Mouse (Mus musculus) yolk sac, embryonic 10.5 days (tissue): ENCODE data around the gene Gm42417.

Source experiments
- DNase-seq: peaks from one replicate; pipeline ENCODE4 v3.0.0-alpha.2; 2017; ENCODE audit warnings: low spot score

Gm42417 gene

DNA sequence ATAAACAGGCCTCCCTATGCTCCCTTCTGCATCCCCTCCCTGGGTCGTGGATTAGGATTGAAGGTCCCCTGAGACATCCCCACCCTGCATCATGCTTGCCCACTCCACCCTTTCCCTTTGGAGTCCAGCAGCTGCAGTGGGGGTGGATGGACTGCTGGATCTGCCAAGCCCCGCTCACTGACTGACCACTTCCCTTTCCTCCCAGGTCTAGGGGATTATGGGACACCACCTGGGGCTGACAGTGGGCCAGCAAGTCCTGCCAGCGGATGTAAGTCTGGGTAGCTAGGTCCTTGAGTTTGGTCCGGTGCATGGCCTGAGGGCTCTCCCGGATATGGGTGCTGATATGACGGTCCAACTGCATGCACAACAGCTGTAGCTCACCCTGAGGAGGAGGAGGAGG, 24.9 kb upstream of the Gm42417 start:
- no peak for DNase-seq

DNA sequence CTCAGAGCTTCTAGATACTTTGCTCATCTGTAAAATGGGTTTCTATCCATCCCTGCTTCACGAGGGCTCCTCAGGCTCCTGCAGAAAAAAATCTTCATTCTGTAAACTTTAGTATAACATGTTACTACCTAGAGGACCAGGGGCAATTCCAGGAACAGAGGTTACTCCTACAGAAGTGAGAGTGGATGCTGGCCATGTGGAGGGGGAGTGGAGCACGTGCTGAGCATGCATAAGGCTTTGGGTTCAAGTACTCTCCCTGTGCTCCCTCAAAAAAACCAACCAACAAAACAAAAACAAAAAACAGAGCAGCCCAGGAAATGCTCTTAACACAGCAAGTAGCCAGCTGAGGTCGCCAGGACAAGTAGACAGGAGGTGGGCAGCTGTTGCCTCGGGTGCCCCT, 24.4 kb upstream of the Gm42417 start:
- DNase-seq, result no peak

DNA sequence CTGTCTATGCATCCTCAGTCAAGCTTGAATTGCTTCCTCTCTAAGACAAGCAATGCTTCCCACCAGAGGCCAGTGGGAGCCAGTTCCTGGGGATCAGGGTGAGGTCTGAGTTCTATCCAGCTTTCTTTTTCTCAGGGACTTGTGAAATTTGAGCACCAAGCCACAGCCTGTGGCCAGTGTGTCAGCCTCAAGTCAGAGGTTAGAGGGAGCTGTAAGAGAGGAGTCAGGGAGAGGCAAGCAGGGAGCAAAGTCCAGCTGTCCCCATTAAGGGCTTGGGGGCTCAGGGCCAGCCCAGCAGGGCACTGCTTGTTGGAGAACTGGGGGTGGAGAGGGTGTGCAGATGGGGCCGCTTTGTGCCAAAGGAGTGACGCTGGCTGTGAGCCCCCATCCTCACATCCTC, 24.0 kb upstream of the Gm42417 start:
- DNase-seq, result no peak

DNA sequence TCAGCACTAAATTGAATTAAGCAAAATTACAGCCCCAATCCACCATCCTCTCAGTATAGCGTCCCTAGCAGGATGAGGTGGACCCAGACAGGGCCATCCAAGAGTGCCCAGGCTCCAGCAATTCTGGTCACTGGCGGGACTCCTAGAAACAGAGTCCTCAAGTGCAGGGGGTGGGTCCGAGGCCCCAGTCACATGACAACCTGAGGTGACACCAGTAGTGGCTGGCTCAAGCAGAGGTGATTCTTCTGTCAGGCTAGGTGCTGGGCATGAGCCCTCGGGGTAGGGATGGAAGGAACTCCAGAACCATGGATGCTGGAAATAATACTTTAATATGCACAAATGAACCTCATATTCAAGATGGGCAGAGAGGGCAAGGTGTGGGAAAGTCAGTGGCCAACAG, 23.2 kb upstream of the Gm42417 start:
- DNase-seq, result no peak

DNA sequence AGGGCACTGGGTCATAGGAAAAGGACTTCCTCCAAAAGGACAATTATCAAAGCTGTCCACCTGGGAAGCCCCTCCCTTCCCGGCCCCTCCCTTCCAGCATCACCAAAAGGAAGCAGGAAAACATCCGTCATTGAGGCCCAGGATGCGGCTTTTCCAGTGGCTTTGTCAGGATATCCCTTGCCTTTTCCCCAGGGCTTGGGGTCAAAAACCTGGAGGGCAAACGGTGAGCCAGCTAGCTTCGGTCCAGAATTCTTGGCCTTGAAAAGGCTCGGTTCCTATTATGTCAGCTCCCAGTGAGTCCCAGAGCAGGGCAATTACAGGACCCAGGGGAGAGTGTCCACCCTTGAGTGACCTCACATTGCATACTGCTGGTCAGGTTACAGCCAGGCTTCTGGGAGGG, 21.7 kb upstream of the Gm42417 start:
- DNase-seq, result no peak

DNA sequence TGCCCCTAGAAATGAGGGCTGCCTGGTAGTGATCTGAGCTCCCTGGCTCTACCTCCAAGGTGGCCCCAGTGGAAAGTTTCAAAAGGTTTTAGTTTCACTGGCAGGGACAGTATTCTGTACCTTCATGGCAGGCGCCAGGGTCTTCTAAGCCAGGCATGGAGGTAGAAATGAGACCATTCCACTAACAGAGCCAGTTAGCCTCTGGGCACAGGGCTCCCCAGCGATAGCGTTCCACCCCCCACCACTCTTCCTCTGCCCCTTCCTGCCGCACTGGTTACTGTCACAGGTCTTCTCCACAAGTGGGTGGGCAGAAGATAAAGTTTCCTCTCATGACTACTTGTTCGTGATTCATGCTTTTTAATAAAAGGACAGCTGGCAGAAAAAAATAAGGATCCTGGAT, 20.7 kb upstream of the Gm42417 start:
- DNase-seq, result no peak

DNA sequence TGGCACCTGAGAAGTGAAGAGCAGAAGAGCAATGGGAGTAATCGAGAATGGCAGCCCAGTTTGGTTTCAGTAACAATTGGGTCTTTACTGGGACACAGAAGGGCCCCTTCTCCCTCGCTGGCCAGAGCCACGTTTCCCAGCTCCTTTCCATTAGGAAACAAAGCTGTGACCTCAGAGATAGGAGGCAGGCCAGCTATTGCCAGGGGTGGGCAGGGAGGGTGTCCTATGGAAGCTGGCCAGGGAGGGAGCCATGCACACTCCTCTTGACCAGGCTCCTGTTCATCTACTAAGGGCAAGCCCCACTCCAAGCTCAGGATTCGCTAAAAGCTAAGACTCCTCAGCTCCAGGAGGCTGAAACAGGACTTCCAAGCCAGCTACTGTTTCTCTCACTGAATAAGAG, 20.0 kb upstream of the Gm42417 start:
- no peak for DNase-seq

DNA sequence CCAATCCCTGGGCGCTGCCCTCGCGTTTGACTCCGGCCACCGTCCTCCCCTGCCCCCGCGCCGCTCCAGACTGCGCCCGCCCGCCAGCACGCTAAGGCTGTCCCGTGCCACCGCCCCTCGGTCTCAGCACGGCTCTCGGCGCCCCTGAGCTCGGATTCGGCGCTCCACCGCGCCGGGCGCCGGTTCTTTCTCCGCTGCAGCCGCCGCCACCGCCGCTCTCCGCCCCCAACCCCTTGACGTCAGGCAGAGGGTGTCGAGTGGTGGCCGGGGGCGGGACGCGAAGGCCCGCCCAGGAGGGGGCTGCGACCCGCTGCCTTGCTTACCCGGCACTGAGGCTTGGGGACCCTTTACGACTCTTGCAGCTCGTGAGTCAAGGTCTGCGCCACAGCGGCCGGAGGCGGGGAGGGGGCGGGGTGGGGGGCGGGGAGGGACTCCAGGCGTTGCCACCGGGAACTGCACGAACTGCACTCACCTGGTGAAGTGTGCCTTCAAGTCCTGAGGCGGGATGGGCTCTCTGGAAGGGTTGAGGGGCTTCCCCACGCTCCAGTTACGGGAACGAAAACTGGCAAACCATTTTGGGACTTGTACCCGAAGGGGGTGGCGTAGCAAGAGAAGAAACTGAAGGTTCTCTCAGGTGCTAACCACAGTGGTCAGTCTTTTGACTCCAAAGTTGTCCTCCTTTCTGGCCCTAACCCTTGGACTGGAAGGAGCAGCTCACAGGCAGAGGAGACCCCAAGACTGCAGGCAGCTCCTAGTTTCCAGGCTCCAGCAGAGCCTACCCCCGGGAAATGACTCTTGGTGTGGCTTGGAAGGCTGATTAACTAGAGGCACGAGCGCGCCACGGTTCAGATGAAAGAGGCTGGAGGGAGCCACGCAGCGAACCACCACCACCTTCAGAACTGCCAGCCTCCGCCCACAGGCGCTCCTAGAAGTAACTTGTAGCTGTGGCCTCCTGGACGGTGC, 19.1 kb upstream of the Gm42417 start, which contains the start of gene Sema4c:
TSS of gene Sema4c (minus strand) at position 319 of the 963 bp plus-strand sequence.
- DNase-seq, result peak; percentile 88

DNA sequence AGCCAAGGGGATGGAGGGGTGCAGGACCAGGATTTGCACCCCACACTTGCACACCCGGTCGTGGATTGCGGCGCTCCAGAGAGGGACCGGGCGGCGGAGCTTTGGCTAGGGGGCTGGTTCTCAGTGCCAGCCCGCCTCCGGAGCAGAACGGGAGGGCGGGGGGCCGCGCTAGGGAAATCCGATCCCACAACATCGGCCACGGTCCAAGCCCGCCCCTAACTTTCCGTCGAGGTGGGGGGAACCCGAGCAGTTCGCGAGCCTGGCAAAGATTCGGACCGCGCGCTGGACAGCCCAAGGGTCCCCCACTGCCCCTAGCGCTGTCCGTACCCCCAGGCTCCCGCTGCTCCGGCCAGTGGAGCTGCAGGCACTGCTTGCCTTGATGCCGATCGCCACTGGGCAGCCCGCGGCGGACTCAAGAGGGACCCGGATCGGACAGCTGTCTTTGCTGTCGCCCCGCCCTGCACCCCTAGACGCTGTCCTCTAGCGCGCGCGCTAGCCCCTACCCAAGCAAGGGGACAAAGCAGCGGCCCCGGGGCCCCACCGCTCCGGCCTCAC, 18.3 kb upstream of the Gm42417 start:
- peak; percentile 83 for DNase-seq

DNA sequence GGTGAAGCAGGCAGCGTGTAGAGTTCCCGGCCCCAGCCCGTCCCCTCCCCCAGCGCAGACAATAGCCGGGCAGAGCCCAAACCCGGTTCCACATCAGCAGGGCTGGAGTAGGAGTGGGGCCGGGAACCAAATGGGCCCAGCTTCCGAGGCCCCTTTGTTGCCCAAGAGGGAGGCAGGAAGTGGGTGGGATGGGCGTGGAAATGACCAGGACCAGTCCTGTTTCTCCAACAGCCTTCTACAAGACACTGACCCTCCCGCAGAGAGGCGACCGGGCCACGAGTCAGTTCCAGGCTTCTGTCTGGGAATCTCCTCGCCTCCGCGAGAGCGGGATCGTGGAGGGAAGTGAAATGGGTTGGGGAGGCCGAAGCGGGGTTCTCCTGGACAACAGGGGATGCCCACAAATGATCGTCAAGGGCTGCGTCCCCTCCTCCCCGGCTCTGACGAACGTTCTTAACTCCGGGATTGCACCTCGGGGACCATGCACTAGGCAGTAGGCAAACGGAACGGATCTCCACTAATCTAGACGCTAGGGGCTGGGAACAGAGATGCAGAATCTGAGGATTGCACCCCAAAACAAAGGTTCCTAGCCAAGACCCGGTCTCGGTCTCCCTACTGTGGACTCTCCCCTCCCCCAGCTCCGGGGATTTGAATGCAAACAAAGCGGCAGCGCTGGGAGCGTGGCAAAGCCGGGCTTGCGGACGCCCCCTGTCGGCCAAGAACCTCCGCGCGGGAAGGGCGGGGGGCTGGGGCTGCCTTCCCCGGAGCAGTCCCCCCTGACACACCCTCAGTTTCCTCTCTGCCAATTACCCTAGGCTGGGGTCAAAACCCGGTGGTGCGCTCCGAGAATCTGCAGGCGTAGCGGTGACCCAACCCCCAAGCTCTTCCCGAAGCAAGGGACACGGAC, 17.6 kb upstream of the Gm42417 start:
- DNase-seq, result peak; percentile 91

DNA sequence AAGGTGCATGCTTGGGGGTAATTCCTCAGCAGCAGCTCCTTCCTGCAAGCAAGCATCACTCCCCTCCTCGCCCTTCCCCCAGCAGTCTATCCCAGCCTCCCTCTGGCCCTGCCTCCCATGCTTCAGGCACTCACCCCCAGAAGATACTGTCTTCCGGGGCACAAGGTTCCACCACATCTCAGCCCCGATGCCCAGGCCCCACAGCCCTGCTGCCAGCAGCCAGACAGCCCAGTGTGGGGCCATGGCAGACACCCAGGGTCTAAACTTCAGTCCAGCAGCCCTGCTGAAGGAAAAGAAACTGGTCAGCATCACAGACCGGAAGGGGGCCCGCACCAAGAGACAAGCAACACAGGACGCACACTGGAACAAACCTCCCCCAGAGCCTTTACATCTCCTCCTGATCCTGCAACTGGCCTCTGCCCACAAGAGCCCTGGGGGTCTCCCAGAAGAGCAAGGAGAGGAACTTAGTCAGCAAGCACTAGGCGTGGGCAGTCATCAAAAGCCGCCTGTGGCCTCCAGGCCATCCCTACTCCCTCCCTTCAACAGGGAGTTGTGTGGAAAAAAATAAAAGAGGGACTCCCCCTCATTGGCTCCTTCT, 16.7 kb upstream of the Gm42417 start:
- DNase-seq, result no peak

DNA sequence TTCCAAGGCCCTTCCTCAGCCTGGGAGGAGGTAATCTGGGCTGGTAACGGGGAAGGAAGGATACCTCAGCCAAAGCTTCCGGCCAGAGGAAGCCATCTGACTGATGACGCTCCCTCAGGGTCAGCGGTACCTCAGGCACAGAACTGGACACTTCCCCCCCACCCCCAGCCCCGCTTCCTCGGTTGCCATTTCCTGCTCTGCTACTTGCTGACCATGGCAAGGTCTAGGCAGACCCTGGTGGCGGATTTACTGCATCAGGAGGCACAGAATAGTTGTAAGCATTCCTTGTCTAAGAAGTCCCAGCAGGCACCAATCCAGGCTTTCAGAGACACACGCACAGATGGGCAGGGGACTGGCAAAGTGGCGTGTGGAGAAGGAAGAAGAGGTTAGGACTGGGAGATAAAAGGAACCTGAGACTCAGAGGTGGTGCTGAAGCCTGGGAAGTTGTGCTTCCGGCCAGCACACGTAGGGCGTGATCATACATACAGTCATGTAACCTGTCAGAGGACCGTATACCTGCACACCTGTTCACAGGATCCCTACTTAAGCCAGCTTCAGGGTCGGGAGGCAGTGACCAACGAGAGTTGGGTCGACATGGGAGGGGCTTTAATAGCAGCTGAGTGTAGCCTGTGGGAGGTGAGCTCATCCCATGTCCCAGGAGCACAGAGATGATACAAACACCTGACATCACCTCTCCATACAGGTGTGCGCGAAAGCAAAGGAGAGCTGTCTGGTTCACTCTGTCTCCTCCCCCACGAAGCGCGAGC, 15.6 kb upstream of the Gm42417 start:
- DNase-seq, result no peak

DNA sequence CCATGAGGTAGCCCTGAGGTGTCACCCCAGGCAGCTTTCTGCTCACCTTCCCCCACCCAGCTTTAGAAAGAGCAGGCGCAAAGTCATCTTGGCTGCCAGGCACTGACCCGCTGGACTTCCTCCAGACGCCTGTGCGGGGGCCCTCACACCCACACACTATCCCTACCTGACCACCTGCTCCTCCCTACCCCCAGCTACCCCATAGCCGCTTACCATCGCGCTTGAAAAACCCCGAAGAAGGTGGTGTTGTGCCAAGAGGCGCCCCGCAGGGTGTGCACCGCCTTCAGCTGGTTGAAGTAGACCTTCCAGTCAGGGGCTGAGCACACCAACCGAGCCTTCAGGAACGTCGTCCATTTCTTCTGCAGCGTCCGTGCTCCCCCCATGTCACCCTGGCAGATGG, 13.3 kb upstream of the Gm42417 start:
- DNase-seq, result no peak

DNA sequence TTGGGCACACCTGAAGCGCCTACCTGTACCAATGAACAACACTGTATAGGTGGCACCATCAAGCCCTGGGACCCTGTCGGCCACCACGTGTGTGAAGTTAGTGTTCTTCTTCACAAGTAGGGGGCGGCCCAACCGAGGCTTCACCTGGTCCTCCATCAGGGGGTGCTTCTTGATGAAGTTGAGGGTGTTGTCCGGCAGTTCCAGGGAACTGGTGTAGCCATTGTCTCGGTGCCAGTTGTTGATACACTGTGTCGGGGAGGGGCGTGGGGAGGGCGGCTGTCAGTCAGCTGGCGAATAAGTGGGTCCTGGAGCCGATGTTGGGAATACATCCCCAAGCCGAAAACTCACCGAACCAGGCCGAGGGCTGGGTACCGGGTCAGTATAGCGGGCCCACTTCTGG, 12.7 kb upstream of the Gm42417 start:
- no peak for DNase-seq

DNA sequence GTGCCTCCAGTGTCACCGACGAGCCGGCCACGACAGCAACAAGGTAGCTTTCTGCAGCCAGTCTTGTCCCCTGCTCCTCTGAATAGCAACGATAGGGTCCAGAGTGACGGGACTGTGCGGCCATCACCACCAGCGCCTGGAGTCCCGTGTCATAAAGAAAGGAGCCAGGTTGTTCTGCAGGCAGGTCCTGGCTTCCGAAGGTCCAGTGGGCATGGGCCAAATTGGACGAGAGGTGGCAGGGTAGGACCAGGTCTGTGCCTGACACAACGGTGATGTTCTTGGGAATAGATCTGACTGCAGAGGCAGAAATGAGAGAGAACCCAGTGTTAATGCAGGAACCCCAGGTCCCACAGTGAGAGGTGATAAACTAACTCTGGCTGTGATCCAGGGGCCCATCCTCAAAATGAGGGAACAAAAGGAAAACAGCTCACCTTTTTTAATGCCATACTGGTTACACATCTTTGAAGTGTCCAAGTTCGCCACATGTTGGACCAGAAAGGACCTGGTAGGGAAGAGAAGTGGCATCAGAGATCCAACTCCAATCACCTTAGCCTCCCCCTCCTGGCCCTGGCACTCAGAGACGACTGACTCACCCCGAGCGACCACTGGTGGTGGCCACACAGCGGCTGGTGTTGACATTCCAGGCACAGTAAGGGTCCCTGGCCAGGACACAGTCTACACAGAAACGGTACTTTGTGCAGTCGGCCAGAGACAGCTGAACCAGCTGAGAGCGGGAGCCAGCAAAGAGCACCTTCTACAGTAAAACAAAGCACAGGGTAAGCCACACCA, 11.0 kb upstream of the Gm42417 start:
- DNase-seq, result no peak

DNA sequence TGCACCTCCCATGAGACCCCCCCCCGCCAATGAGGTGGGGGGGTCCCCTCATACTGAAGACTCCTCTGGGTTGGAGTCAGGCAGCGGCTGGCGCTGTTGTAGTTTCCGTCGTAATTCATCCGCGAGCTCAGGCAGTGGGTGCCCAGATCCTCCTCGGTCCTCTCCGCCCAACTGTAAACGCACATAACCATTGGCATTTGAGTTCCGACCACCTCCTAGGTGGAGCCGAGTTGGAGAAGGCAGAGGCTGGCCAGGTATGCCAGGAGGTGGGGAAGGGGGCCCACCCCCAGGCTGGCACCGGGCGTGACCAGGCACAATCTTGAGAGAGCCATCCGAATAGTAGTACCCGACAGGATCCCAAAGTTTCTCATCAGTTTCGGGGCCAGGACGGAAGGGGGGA, 10.3 kb upstream of the Gm42417 start:
- DNase-seq, result no peak

DNA sequence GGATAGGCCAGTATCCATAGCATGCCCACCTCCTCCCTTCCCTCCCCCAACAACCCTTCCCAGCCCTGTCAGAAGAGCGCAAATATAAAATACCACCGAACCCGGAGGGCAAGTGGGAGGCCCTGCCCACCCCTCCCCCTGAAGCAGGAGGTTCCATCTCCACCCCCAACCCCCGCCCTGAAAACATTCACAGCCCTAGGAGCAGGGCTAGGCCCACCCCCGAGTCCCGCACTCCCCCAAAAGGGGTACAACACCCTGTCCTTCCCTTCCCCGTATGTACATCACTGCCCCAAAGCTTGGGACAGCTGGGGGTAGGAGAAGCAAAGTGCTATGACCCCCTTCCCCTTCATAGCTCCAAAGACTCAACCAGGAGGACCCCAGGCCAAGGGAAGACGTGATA, 9.5 kb upstream of the Gm42417 start:
- no peak for DNase-seq

DNA sequence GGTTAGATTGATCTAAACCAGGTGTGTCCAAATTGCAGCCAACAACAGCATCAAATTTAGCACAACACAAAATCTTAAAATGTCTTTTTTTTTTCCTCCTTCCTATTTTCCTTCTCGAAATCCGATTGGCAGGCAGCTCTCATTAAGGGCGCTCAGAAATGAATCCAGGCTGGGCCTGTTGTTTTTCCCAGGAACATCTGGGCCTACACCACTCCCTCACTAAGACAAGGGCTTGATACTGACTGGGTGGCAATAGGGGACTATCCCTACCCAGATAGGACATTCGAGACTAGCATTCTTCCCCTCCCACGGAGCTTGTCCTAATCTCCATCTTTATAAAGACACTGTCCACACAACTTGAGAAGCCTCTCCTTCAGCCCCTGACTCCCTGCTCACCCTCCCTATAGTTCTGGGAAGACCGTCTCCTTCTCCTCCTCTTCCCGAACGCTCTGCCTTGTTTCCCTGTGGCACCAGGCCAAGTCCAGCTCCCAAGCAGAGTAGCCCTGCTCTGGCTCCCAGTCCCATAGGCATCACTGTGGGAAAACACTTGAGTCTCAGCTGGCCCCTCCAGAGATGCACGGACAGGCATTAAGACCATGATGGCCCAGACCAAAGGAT, 8.9 kb upstream of the Gm42417 start:
- DNase-seq, result no peak

DNA sequence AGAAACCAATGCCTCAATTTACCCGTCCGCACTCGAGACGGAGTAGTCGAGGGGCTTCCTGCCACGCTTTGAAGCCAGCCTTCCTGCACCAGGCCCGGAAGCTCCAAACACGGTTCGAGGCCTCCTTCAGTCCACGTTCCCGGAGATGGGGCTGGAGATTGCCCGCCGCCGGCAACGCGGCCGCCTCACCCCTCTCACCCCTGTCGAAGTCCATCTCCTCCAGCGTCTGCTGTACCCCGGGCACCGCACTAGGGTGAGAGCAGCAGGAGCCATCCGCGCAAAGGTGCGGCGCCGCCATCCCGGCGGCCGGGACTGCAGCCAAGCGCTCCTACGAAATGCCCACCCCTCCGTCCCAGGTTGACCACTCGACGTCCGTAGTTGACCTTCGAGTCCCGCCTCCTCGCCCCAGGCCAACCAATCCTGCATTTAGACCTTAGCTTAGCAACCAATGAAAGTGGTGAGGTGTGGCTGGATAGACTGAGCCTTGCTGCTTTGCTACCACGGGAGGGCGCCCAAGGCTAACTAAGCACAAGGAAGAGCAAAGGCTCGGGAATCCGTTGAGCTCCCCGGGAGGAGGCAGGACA, 7.8 kb upstream of the Gm42417 start, which contains the start of gene Ankrd39:
TSS of gene Ankrd39 (minus strand) at position 558 of the 584 bp plus-strand sequence.
- peak; percentile 98 for DNase-seq
